Mouse (Mus musculus) heart, postnatal 0 days (tissue): ENCODE measurements at regions not wholly inside any gene's neighbourhood (a gene's known extent, or its start where the extent isn't known, plus 50 kb on each side); places are given as distances from the start of the nearest gene placed in this dataset.

Experiments
- CTCF ChIP-seq: IDR thresholded peaks from 2 replicates; pipeline ENCODE4 v1.5.1; 2016; ENCODE audit warnings: antibody characterized with exemption, control low read depth, low read depth
- EP300 ChIP-seq: IDR thresholded peaks from 2 replicates; pipeline ENCODE4 v1.6.1; 2016; ENCODE audit warnings: antibody characterized with exemption, low read depth

DNA sequence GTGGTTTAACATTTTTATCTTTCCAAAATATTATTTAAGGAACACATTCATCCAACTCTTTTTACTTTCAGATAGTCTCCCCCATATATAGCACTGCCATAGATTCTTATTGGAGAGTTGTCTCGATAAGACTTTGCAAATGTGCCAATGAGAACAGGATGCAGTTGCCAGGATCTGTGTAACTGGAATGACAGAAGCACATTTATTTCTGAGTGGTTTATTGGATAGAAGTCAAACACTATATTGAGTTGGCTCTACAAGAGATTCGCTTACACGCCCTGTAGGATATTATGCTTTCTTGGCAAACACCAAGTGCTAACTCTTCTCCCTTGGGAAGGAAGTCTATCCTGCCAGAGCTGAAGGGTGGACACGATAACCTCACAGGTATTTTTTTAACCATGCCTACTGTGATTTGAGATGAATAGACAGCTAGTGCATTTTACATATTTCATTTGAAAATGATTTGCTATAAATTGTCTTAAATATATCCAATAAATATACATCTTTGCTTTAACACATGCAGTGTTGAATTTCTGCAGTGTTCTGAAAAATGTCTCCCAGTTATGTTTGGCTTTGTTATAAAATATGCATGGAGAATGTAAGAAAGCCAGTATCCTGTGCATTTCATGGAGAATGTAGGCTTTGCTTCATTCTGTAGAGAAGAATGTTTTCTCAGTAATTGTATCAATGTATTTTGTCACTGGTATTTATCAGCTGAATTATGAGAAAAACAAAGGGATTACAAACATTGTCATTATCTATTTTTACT is 705.8 kb downstream of the Fat4 start:
- TF ChIP-seq EP300 (no peak), CTCF (no peak)
